Mouse (Mus musculus) liver, embryonic 16.5 days (tissue): ENCODE results near the gene Efcab14. TPM values are rescaled to one million over a fixed set of nuclear protein-coding genes. Genes with fewer than 3 reads are reported as not detected.

Source experiments
- ATAC-seq: fragments of 200-750 bp; cut with Nextera tagmentation; 2 replicates; pipeline ENCODE4 v1.8.0; 2017; ENCODE audit warnings: low read depth, mild to moderate bottlenecking, moderate number of reproducible peaks, moderate library complexity
- H3K27ac ChIP-seq: fragments of 300-500 bp; sonication (generic); 2 replicates; pipeline ENCODE4 v1.5.1; 2014; ENCODE audit warnings: mild to moderate bottlenecking, low read length
- H3K27me3 ChIP-seq: fragments of 300-500 bp; sonication (generic); 2 replicates; pipeline ENCODE4 v1.6.1; 2014; ENCODE audit warnings: low read depth, low read length, mixed read lengths; ENCODE audit not compliant: control insufficient read depth, insufficient read depth
- H3K36me3 ChIP-seq: fragments of 300-500 bp; sonication (generic); 2 replicates; pipeline ENCODE4 v1.6.1; 2014; ENCODE audit warnings: mild to moderate bottlenecking; ENCODE audit not compliant: control insufficient read depth, insufficient read depth
- H3K4me1 ChIP-seq: fragments of 300-500 bp; sonication (generic); 2 replicates; pipeline ENCODE4 v1.6.1; 2014; ENCODE audit warnings: low read depth, low read length, mixed read lengths; ENCODE audit not compliant: control insufficient read depth
- H3K4me2 ChIP-seq: fragments of 300-500 bp; sonication (generic); 2 replicates; pipeline ENCODE4 v1.6.1; 2014; ENCODE audit warnings: low read depth, low read length, mixed read lengths
- H3K4me3 ChIP-seq: fragments of 300-500 bp; sonication (generic); 2 replicates; pipeline ENCODE4 v1.5.1; 2014; ENCODE audit warnings: low read depth, mild to moderate bottlenecking, low read length
- H3K9ac ChIP-seq: fragments of 300-500 bp; sonication (generic); 2 replicates; pipeline ENCODE4 v1.6.1; 2014; ENCODE audit warnings: low read depth, low read length
- H3K9me3 ChIP-seq: fragments of 300-500 bp; sonication (generic); replicated peaks from 2 replicates; pipeline ENCODE4 v1.6.1; 2016; ENCODE audit warnings: low read length; ENCODE audit not compliant: control insufficient read depth
- WGBS: fragments of 180-500 bp; shearing (Covaris S2); extraction: QIAGEN DNeasy Blood & Tissue Kit; methylation state at CpG from one replicate; pipeline ENCODE4 v1.1.7; 2014; ENCODE audit not compliant: insufficient replicate concordance; 5-methylcytosine and 5-hydroxymethylcytosine counted together
- polyA plus RNA-seq: library from polyadenylated mRNA; unstranded; fragments of >200 nt; fragmentation: Nextera tagmentation; extraction: Ambion mirVana; gene quantifications from 2 replicates; pipeline ENCODE4 v1.2.1, GENCODE M21; 2015

Efcab14 gene
- polyA plus RNA-seq, 1 experiment from 2014 or later, result 10.9 TPM

DNA sequence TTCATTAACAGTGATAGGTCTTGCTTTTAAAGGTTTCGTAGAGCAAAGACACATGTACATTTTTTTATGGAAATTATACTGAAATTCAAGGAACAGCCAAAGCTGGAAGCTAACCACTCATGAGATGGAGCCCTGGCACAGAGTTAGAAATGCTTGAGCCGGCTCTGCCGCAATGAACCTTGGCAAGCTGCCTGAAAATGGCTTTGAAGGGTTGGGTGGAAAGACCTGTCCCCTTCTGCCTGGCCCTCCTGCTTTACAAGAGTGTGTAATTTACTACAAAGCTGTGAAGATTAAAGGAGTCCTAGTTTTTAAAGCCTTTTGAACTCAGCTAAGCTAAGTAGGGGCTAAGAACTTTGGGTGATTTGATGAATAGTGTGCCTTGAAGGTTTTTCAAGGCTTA, 23.7 kb downstream of the Efcab14 start:
- no peaks in the 10 kb centered on the region for H3K27me3 ChIP-seq
- WGBS, result 71% methylated on average over 3 of the region's 3 CpGs
- ATAC-seq, result no peak
- no peaks in the 10 kb centered on the region for H3K4me1 ChIP-seq
- no peak overlapping the region for H3K4me3 ChIP-seq
- H3K9ac ChIP-seq, result no peak overlapping the region
- H3K27ac ChIP-seq, result no peak overlapping the region
- no peak overlapping the region for H3K4me2 ChIP-seq
- H3K9me3 ChIP-seq, result no peaks in the 10 kb centered on the region
- peaks cover 15% of the 10 kb centered on the region for H3K36me3 ChIP-seq

DNA sequence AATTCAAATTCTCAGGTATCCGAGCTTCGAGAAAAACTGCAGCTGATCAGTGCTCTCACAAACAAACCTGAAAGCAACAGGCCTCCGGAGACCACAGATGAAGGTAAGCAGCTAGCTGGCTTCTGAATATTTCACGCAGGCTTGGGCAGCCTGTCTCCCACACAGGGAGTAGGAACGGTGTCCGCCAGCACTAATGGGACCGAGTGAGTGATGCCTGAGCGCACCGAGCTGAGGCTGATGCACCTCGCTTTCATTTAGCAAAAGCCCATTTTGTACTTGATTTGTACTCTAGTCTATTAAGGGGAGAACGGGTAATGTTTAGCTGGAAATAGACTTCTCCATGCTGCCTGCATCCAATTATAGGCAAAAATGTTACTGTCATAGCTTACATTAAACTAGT, 27.0 kb downstream of the Efcab14 start:
- 88% methylated on average over 11 of the region's 11 CpGs for WGBS
- no peak for ATAC-seq

DNA sequence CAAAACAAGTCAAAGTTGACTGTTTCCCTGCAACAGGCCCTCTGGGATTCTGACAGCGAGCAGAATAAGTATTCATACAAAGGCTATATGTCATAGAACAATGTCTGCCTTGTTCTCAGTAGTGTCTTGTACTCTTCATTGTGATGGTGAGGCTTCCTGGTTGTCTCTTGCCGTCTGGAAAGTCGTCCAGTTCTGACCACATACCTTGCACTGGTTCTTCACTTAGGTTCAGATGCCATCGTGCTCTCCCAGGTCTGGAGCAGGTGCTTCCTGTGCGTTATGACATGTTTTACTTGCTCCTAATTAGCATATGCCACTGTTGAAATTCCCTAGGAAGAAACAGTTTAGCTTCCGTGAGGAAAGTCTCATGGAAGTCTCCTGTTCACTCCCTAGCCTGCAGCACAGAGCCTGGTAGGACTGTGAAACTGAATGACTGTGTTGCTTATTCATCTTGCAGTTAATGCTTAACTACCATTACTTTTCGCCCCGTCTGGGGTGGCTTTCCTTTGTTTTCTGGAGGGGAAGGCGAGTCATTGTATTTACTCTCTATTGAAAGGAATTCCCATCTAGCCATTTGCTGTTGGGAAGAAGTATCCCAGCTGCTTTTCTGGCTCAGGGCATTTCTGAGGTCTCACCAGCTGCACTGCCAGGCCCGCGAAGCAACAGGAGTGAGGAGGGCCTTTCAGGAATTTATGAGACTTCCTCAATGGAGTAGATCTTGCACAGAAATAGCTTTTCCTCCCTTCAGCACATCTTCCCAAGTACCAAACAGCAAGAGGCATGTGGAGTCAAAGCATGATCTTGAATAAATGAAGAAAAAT, 30.3 kb downstream of the Efcab14 start:
- WGBS, result 70% methylated on average over 11 of the region's 11 CpGs
- Histone ChIP-seq H3K27me3 (no peaks in the 10 kb centered on the region), H3K9me3 (no peaks in the 10 kb centered on the region), H3K4me3 (no peak overlapping the region), H3K27ac (no peak overlapping the region), H3K4me1 (no peaks in the 10 kb centered on the region), H3K4me2 (no peak overlapping the region), H3K36me3 (peaks cover 5% of the 10 kb centered on the region), H3K9ac (no peak overlapping the region)
- no peak for ATAC-seq

More for the DNA sequence above, 27.0 kb downstream of the Efcab14 start:
- H3K9me3 ChIP-seq, result no peaks in the 10 kb centered on the region
- H3K36me3 ChIP-seq, result peaks cover 11% of the 10 kb centered on the region
- no peak overlapping the region for H3K4me3 ChIP-seq
- no peaks in the 10 kb centered on the region for H3K27me3 ChIP-seq
- H3K9ac ChIP-seq, result no peak overlapping the region
- no peak overlapping the region for H3K4me2 ChIP-seq
- no peak overlapping the region for H3K27ac ChIP-seq
- H3K4me1 ChIP-seq, result no peaks in the 10 kb centered on the region

DNA sequence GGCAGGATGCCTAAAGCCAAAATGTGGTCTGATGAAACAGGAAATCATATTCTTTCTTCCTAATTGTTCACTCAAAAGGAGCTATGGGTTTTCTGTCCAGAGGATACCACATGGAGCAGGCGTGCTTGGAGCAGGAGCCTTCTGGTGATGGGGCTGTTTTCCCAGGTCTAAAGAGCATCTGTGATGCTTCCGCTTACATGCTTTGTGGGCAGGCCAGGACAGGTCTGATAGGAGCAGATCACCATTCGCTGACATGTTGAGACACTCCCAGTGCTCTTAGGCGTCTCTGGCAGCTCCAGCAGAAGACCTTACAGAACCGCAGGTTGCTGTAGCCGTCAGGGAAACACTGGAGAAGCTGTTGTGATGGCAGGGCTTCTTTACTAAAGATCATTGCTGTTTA, 37.5 kb downstream of the Efcab14 start:
- no peaks in the 10 kb centered on the region for H3K27me3 ChIP-seq
- H3K4me2 ChIP-seq, result no peak overlapping the region
- peaks cover 6% of the 10 kb centered on the region; the same call in 1 of the 2 replicates for H3K36me3 ChIP-seq
- no peak for ATAC-seq
- no peak overlapping the region for H3K27ac ChIP-seq
- no peaks in the 10 kb centered on the region for H3K4me1 ChIP-seq
- H3K4me3 ChIP-seq, result no peak overlapping the region
- 73% methylated on average over 6 of the region's 6 CpGs for WGBS
- H3K9me3 ChIP-seq, result no peaks in the 10 kb centered on the region
- no peak overlapping the region for H3K9ac ChIP-seq

DNA sequence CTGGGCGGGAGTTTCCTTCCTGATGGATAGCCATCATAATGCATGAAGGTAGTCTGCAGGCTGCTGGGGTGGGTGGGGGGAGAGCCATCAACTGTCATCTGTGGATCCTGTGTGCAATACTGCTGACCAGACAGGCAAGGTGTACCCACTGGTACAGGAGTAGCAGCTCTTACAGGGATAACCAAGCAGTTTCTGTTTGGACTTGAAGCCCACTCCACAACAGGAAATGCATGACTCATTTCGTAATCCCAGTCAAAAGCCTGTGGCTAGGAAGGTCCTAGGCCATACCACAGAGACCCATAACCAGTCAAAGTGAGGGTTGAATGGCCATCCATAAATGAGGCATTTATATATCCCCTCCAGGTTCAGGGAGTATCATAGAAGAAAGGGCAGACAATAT, 40.1 kb downstream of the Efcab14 start:
- H3K36me3 ChIP-seq, result peaks cover 6% of the 10 kb centered on the region; the same call in 1 of the 2 replicates
- WGBS, result 68% methylated on average over 2 of the region's 2 CpGs
- no peak overlapping the region for H3K4me2 ChIP-seq
- H3K9me3 ChIP-seq, result no peaks in the 10 kb centered on the region
- no peaks in the 10 kb centered on the region for H3K4me1 ChIP-seq
- no peak overlapping the region for H3K4me3 ChIP-seq
- H3K27me3 ChIP-seq, result no peaks in the 10 kb centered on the region
- no peak for ATAC-seq
- no peak overlapping the region for H3K27ac ChIP-seq
- H3K9ac ChIP-seq, result no peak overlapping the region

DNA sequence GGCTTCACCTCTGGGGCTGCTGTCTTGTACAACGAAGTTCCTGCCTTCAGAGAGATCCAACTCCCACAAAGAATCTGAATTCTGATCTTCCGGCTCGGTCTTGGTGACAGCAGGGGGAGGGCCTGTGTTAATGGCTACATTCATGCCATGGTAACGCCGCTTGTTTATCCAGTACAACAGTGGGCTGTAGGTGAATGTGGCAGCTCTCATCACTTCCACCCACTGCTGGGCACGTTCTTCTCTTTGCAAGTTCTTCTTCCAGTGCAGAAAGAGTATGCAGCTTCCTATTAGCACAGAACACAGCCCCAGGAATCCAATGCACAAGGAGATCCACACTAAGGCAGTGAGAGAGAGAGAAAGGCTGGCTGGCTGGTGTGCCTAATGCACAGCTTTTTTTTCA, 42.7 kb downstream of the Efcab14 start:
- H3K9ac ChIP-seq, result no peak overlapping the region
- H3K27ac ChIP-seq, result no peak overlapping the region
- ATAC-seq, result no peak
- H3K27me3 ChIP-seq, result no peaks in the 10 kb centered on the region
- H3K9me3 ChIP-seq, result no peaks in the 10 kb centered on the region
- H3K4me2 ChIP-seq, result no peak overlapping the region
- peaks cover 8% of the 10 kb centered on the region for H3K4me1 ChIP-seq
- no peak overlapping the region for H3K4me3 ChIP-seq
- H3K36me3 ChIP-seq, result no peaks in the 10 kb centered on the region
- WGBS, result 48% methylated on average over 6 of the region's 6 CpGs

DNA sequence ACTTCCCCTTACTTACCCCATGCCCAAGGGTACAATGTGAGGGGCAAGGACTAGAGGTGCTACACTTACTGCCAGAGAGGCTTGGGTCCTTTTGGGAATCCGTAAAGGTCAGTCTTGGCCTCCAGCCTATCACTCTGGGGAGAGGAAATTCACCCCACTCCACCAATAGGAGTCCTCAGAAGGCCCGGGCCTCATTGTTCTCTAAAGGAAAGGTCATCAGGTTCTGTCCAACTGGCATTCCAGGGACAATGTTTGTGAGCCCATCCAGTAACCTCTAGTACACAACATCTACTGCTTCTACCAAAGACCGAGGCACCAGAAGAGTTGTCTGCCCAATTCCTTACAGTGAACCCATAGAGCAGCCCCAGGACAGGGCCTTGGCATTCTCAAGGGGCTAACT, 43.4 kb downstream of the Efcab14 start, which contains the start of gene Tex38:
Tex38 (minus strand) TSS at position 101 of the 400 bp plus-strand sequence.
- Histone ChIP-seq H3K27ac (no peak within 1 kb of the TSS), H3K9me3 (no peaks in the 10 kb centered on the region), H3K4me3 (no peak within 1 kb of the TSS), H3K4me2 (no peak within 1 kb of the TSS), H3K4me1 (peaks cover 15% of the 10 kb centered on the region), H3K27me3 (no peaks in the 10 kb centered on the region), H3K9ac (no peak within 1 kb of the TSS), H3K36me3 (no peaks in the 10 kb centered on the region)
- ATAC-seq, result no peak
- WGBS, result 56% methylated on average over 3 of the region's 3 CpGs

DNA sequence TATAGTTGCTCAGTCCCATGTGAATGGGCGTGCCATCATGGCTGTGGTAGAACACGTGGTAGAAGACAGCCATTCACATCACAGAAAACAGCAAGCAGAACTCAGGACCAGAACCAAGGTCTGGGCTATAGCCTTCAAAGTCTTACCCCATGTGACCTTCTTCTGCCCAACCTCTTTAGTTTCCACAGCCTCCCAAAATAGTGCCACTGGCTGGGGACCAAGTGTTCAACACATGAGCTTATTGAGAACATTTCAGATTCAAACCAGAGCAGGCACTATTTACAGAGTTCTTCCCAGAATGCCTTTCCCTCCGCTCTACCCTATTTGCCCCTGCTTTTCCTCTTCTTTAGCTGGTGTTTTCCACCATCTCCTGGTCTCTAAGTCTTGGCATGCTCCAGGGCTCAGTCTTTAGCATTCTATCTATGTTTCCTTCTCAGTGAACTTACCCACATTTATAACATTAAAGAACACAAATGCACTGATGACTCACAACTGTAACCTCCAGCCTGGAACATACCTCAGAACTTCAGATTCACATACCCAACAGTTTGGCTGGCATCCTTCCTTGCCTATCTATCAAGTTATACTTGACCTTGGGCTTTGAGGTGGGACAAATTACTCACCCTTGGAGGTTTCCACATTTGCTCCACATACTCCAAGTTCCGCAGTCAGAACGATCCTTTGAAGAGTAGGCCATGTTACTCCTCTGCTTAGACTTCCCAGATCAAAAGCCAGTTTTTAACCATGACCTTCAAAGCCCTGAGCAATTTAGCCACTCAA, 44.7 kb downstream of the Efcab14 start:
- no peaks in the 10 kb centered on the region for H3K9me3 ChIP-seq
- no peak overlapping the region for H3K9ac ChIP-seq
- H3K4me1 ChIP-seq, result peaks cover 15% of the 10 kb centered on the region
- H3K4me2 ChIP-seq, result no peak overlapping the region
- ATAC-seq, result no peak
- no peaks in the 10 kb centered on the region for H3K36me3 ChIP-seq
- no peaks in the 10 kb centered on the region for H3K27me3 ChIP-seq
- H3K4me3 ChIP-seq, result no peak overlapping the region
- 70% methylated on average over 5 of the region's 5 CpGs for WGBS
- no peak overlapping the region for H3K27ac ChIP-seq
